ENCODE assay signal across 8 mouse cellular contexts in genomic region chr11:102375196-102376173, GRCm38 (mm10). TPM values are rescaled to one million over a fixed set of nuclear protein-coding genes. Genes with fewer than 3 reads are reported as not detected.
DNase-seq lines count a peak whose midpoint lies in the region; ATAC-seq and TF ChIP-seq lines count a peak whose summit lies in the region.

No protein-coding gene starts in this region.

- H3K4me1 ChIP-seq in CH12.LX (ENCODE audit: control insufficient read depth in 1 of 2, insufficient read depth in 2 of 2): peaks cover 29 to 54% of the 10 kb centered on the region in 2 experiments
- H3K4me1 ChIP-seq in midbrain, embryonic 10.5 days: peaks cover 29% of the 10 kb centered on the region

- peaks cover 43% of the 10 kb centered on the region for H3K27me3 ChIP-seq in CH12.LX (replicated peaks)
- peaks cover 36% of the 10 kb centered on the region for H3K27me3 ChIP-seq in midbrain, embryonic 10.5 days (ENCODE audit: low read depth, poor library complexity, severe bottlenecking)

- no peak overlapping the region for H3K9ac ChIP-seq in CH12.LX (ENCODE audit: insufficient read depth, low read depth)

- DNase-seq in CH12.LX (ENCODE audit: extremely low read depth): peak; percentile 63
- peak; percentile 84 for DNase-seq in brain, adult 2 months (ENCODE audit: low read depth, low spot score)
- peak; percentile 52 to 56 for DNase-seq in heart, postnatal 10 days
- DNase-seq in kidney, postnatal 4 days: peak; percentile 62 to 75
- DNase-seq in midbrain, embryonic 10.5 days (ENCODE audit: low spot score): peak; percentile 63
- peak; percentile 19 for DNase-seq in urinary bladder, postnatal 25 days (ENCODE audit: low spot score)
- no peak for DNase-seq in thymus, postnatal 4 days

- no peaks in the 10 kb centered on the region for H3K36me3 ChIP-seq in CH12.LX (replicated peaks in 1 of 2; ENCODE audit: control insufficient read depth in 1 of 2, insufficient read depth in 1 of 2, low read length in 1 of 2)
- no peaks in the 10 kb centered on the region for H3K36me3 ChIP-seq in midbrain, embryonic 10.5 days

- H3K4me3 ChIP-seq in CH12.LX (replicated peaks in 1 of 3; ENCODE audit: low read depth in 2 of 3, low read length in 2 of 3, poor library complexity in 1 of 3): no peak overlapping the region
- peak overlapping the region; percentile 48 for H3K4me3 ChIP-seq in midbrain, embryonic 10.5 days

- H3K79me2 ChIP-seq in CH12.LX (replicated peaks; ENCODE audit: control insufficient read depth, extremely low read depth, insufficient read depth, poor library complexity, severe bottlenecking): no peaks in the 10 kb centered on the region

- 4% methylated on average over 23 of the region's 23 CpGs for WGBS in midbrain, embryonic 10.5 days

- dilution Hi-C loops in CH12.LX (cut with MboI; ENCODE audit: extremely low pct_ligation_motif_present, extremely low pct_unique_long_range_greater_than_20kb, low sequenced_read_pairs): no loop called here

- TF ChIP-seq EP300 in CH12.LX (IDR thresholded peaks at IDR 0.05; ENCODE audit: low read length): 0 out of 2 replicates have a peak, but pooled peaks have one; percentile 13

- intact Hi-C loops in heart, postnatal 10 days (cut with DNase I): loop anchor here (5.0 kb wide), 1 partner anchor 43 kb away; no protein-coding TSS in a partner anchor

- no peak overlapping the region for H3K27ac ChIP-seq in CH12.LX (ENCODE audit: insufficient read depth, low read depth)
- peak overlapping the region; percentile 82 for H3K27ac ChIP-seq in midbrain, embryonic 10.5 days (replicated peaks)

- TF ChIP-seq CTCF in CH12.LX (conservative IDR thresholded peaks at IDR 0.05 in 1 of 2, IDR thresholded peaks at IDR 0.05 in 1 of 2; ENCODE audit: low read depth in 2 of 2, low read length in 2 of 2): no peak

- H3K4me2 ChIP-seq in CH12.LX (ENCODE audit: insufficient read depth, low read depth, poor library complexity, severe bottlenecking): peak overlapping the region; percentile 13

- H3K9me3 ChIP-seq in CH12.LX (replicated peaks; ENCODE audit: low read length): peaks cover 21% of the 10 kb centered on the region
- H3K9me3 ChIP-seq in midbrain, embryonic 10.5 days (replicated peaks): no peaks in the 10 kb centered on the region; the same call in 1 of the 2 replicates

- no peak for TF ChIP-seq POLR2A in CH12.LX (IDR thresholded peaks at IDR 0.05; ENCODE audit: low read depth, low read length)

- peak; percentile 72 for ATAC-seq in erythroid progenitor cell, adult 5-6 weeks (replicated peaks; ENCODE audit: low FRiP score, poor library complexity, severe bottlenecking)

- in situ Hi-C loops in CH12.LX (cut with MboI; ENCODE audit: low pct_ligation_motif_present, low pct_unique_long_range_greater_than_20kb, low sequenced_read_pairs): no loop called here

- no peak for TF ChIP-seq RAD21 in CH12.LX (IDR thresholded peaks at IDR 0.05; ENCODE audit: low read depth, low read length)

TF ChIP-seq in CH12.LX, 34 proteins besides CTCF, POLR2A, EP300 and RAD21:
- TF ChIP-seq TCF12 (IDR thresholded peaks at IDR 0.05; ENCODE audit: low read depth, low read length) (peak; percentile 87), NELFE (IDR thresholded peaks at IDR 0.05; ENCODE audit: low read depth, low read length) (no peak), UBTF (IDR thresholded peaks at IDR 0.05; ENCODE audit: low read depth, low read length) (0 out of 2 replicates have a peak, but pooled peaks have one; percentile 48), MAZ (IDR thresholded peaks at IDR 0.05; ENCODE audit: low read depth, low read length) (0 out of 2 replicates have a peak, but pooled peaks have one; percentile 30), USF2 (conservative IDR thresholded peaks at IDR 0.05; ENCODE audit: low read depth, low read length) (no peak), SIN3A (IDR thresholded peaks at IDR 0.05; ENCODE audit: low read length) (0 out of 2 replicates have a peak, but pooled peaks have one; percentile 48), ETS1 (conservative IDR thresholded peaks at IDR 0.05; ENCODE audit: low read depth, low read length) (peak; percentile 94), MAFK (IDR thresholded peaks at IDR 0.05; ENCODE audit: insufficient replicate concordance, low read length) (peak; percentile 67; the same call in 1 of the 2 replicates)
TF ChIP-seq in CH12.LX: peak in this region for 6.

RNA-seq across cellular contexts. Expression of gene Slc4a1, which starts 9.5 kb away (rescaled TPM):
- 0.08 TPM in 1 of 2 replicates, not detected in the other for total RNA-seq in CH12.LX (2012; rRNA removed)
- total RNA-seq in CH12.LX (2014; rRNA removed): 0.04 TPM in 1 of 2 replicates, not detected in the other
- polyA plus RNA-seq in CH12.LX (2012; ENCODE audit: insufficient read length, low read depth): not detected in 2 replicates
- 5,198 and 5,361 TPM in 2 replicates for total RNA-seq in erythroid progenitor cell, adult 5-6 weeks (2015; ENCODE audit: low replicate concordance)
- 5,184 and 5,388 TPM in 2 replicates for total RNA-seq in erythroid progenitor cell, adult 5-6 weeks (2017; ENCODE audit: low replicate concordance)
- 10 to 100 TPM in 1 of 2 experiments, 1 to 10 TPM in 1; 3.5 to 13.0 TPM for total RNA-seq in heart, postnatal 10 days (2021)
- 33.8 and 33.9 TPM in 2 replicates for polyA plus RNA-seq in midbrain, embryonic 10.5 days (2016; fragmentation: Nextera tagmentation; extraction: Ambion mirVana)

RNA-seq across cellular contexts. Expression of gene Rundc3a, which starts 17.7 kb away (rescaled TPM):
- 9.0 and 16.3 TPM in 2 replicates for total RNA-seq in CH12.LX (2012; rRNA removed)
- total RNA-seq in CH12.LX (2014; rRNA removed): 1.3 and 1.4 TPM in 2 replicates
- polyA plus RNA-seq in CH12.LX (2012; ENCODE audit: insufficient read length, low read depth): 3.3 and 4.8 TPM in 2 replicates
- total RNA-seq in erythroid progenitor cell, adult 5-6 weeks (2015; ENCODE audit: low replicate concordance): not detected in 2 replicates
- total RNA-seq in erythroid progenitor cell, adult 5-6 weeks (2017; ENCODE audit: low replicate concordance): not detected in 2 replicates
- total RNA-seq in heart, postnatal 10 days (2021): under 1 TPM; 0.29 to 0.32 TPM
- polyA plus RNA-seq in midbrain, embryonic 10.5 days (2016; fragmentation: Nextera tagmentation; extraction: Ambion mirVana): 21.5 and 40.7 TPM in 2 replicates

RNA-seq across cellular contexts. Expression of gene Slc25a39, which starts 32.3 kb away (rescaled TPM):
- total RNA-seq in CH12.LX (2012; rRNA removed) (169 and 199 TPM in 2 replicates), CH12.LX (2014; rRNA removed) (108 and 112 TPM in 2 replicates)
- 198 and 226 TPM in 2 replicates for polyA plus RNA-seq in CH12.LX (2012; ENCODE audit: insufficient read length, low read depth)
- 211 and 271 TPM in 2 replicates for total RNA-seq in erythroid progenitor cell, adult 5-6 weeks (2015; ENCODE audit: low replicate concordance)
- 78.9 and 80.8 TPM in 2 replicates for total RNA-seq in erythroid progenitor cell, adult 5-6 weeks (2017; ENCODE audit: low replicate concordance)
- total RNA-seq in heart, postnatal 10 days (2021): 100 to 1,000 TPM; 155 to 156 TPM
- polyA plus RNA-seq in midbrain, embryonic 10.5 days (2016; fragmentation: Nextera tagmentation; extraction: Ambion mirVana): 234 and 249 TPM in 2 replicates

RNA-seq across cellular contexts. Expression of gene Grn, which starts 54.6 kb away (rescaled TPM):
- total RNA-seq in CH12.LX (2012; rRNA removed) (106 and 165 TPM in 2 replicates), CH12.LX (2014; rRNA removed) (63.7 and 80.6 TPM in 2 replicates)
- 420 and 453 TPM in 2 replicates for polyA plus RNA-seq in CH12.LX (2012; ENCODE audit: insufficient read length, low read depth)
- 90.1 and 125 TPM in 2 replicates for total RNA-seq in erythroid progenitor cell, adult 5-6 weeks (2015; ENCODE audit: low replicate concordance)
- total RNA-seq in erythroid progenitor cell, adult 5-6 weeks (2017; ENCODE audit: low replicate concordance): 38.5 and 49.9 TPM in 2 replicates
- 100 to 1,000 TPM; 189 to 192 TPM for total RNA-seq in heart, postnatal 10 days (2021)
- 63.5 and 77.1 TPM in 2 replicates for polyA plus RNA-seq in midbrain, embryonic 10.5 days (2016; fragmentation: Nextera tagmentation; extraction: Ambion mirVana)

RNA-seq across cellular contexts. Expression of gene Ubtf, which starts 55.9 kb away (rescaled TPM):
- total RNA-seq in CH12.LX (2012; rRNA removed) (126 and 142 TPM in 2 replicates), CH12.LX (2014; rRNA removed) (89.9 and 99.8 TPM in 2 replicates)
- polyA plus RNA-seq in CH12.LX (2012; ENCODE audit: insufficient read length, low read depth): 124 and 149 TPM in 2 replicates
- 77.5 and 82.2 TPM in 2 replicates for total RNA-seq in erythroid progenitor cell, adult 5-6 weeks (2015; ENCODE audit: low replicate concordance)
- 281 and 468 TPM in 2 replicates for total RNA-seq in erythroid progenitor cell, adult 5-6 weeks (2017; ENCODE audit: low replicate concordance)
- total RNA-seq in heart, postnatal 10 days (2021): 10 to 100 TPM; 78.3 to 80.9 TPM
- polyA plus RNA-seq in midbrain, embryonic 10.5 days (2016; fragmentation: Nextera tagmentation; extraction: Ambion mirVana): 89.6 and 90.3 TPM in 2 replicates

Comparison
In these comparisons a context has a peak if more than half of its experiments do, and no peak if none do; other contexts are left out.
1. RNA of gene Slc4a1, which starts 9.5 kb away (total RNA-seq): 5,184 to 5,388 TPM in erythroid progenitor cell, adult 5-6 weeks; 3.5 to 13.0 TPM in heart, postnatal 10 days and 0.04 to 0.08 TPM in CH12.LX; every median in the first group is over 100 times any median in the second.